Mouse (Mus musculus): ENCODE measurements around the gene Pgls. TPM values are rescaled to one million over a fixed set of nuclear protein-coding genes. Genes with fewer than 3 reads are reported as not detected.

Pgls gene
- total and polyA plus RNA-seq, 2 experiments from 2014 or later = 212 to 425 TPM

DNA sequence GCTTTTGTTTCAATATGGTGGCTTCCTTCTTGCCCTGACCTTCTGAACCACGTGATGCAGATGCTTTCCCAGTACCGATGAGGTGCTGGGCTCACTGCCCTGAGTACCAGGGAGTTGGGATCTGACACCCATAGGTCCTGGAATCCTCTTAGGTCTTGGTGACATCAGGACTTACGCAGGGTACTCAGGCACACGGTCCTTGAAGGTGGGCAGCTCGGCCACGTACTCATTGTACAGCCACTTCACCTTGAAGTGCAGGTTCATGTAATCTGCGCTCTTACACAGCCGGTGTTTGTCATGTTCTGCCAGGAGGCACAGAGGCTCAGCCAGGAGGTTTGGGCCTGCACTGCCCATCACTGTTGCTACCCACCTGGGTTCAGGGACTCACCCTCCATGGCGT lies 53.5 kb downstream of the Pgls start:
- DNase-seq (ENCODE audit: low spot score) (no peak), ATAC-seq (ENCODE audit: insufficient read depth, low read depth) (no peak)
- Histone ChIP-seq H3K4me2 (ENCODE audit: low read depth, low read length) (no peak overlapping the region), H3K4me1 (ENCODE audit: control insufficient read depth, insufficient read depth) (no peaks in the 10 kb centered on the region), H3K36me3 (replicated peaks; ENCODE audit: control insufficient read depth, insufficient read depth, low read length) (no peaks in the 10 kb centered on the region), H3K9me3 (replicated peaks; ENCODE audit: control insufficient read depth, low read length) (no peaks in the 10 kb centered on the region), H3K27me3 (ENCODE audit: control insufficient read depth, insufficient read depth, low read length) (no peaks in the 10 kb centered on the region), H3K27ac (ENCODE audit: low read depth) (no peak overlapping the region), H3K4me3 (ENCODE audit: low read depth, low read length) (no peak overlapping the region), H3K9ac (replicated peaks; ENCODE audit: low read depth, low read length) (no peak overlapping the region)
- 68% methylated on average over 9 of the region's 9 CpGs for WGBS
- no peak for TF ChIP-seq CTCF (IDR thresholded peaks at IDR 0.05; ENCODE audit: low read depth)
- no peak for TF ChIP-seq EP300 (IDR thresholded peaks at IDR 0.05; ENCODE audit: low read depth)

Small RNA genes within 50 kb of the gene (microRNA-seq; reads per million reads assigned to microRNA genes)
- not detected for gene Mir6769b

Other genes with a start within 250 kb of the Pgls start
- 91.3 and 127 TPM in 2 replicates for gene Use1, start 225.3 kb upstream of the Pgls start, total RNA-seq (2014; rRNA removed; ENCODE audit: low replicate concordance)
- gene Use1, start 225.3 kb upstream of the Pgls start, polyA plus RNA-seq (2015; fragmentation: Nextera tagmentation; extraction: Ambion mirVana) = 94.8 and 107 TPM in 2 replicates
- gene Ocel1, start 220.9 kb upstream of the Pgls start, total RNA-seq (2014; rRNA removed; ENCODE audit: low replicate concordance) = 10.2 and 10.6 TPM in 2 replicates
- 5.7 and 5.9 TPM in 2 replicates for gene Ocel1, start 220.9 kb upstream of the Pgls start, polyA plus RNA-seq (2015; fragmentation: Nextera tagmentation; extraction: Ambion mirVana)
- 162 and 174 TPM in 2 replicates for gene Nr2f6, start 210.2 kb upstream of the Pgls start, total RNA-seq (2014; rRNA removed; ENCODE audit: low replicate concordance)
- 38.3 and 40.5 TPM in 2 replicates for gene Nr2f6, start 210.2 kb upstream of the Pgls start, polyA plus RNA-seq (2015; fragmentation: Nextera tagmentation; extraction: Ambion mirVana)
- gene Ushbp1, start 196.4 kb upstream of the Pgls start, total RNA-seq (2014; rRNA removed; ENCODE audit: low replicate concordance) = 23.9 and 47.3 TPM in 2 replicates
- 21.6 and 22.1 TPM in 2 replicates for gene Ushbp1, start 196.4 kb upstream of the Pgls start, polyA plus RNA-seq (2015; fragmentation: Nextera tagmentation; extraction: Ambion mirVana)
- 99.2 and 155 TPM in 2 replicates for gene Babam1, start 195.3 kb upstream of the Pgls start, total RNA-seq (2014; rRNA removed; ENCODE audit: low replicate concordance)
- gene Babam1, start 195.3 kb upstream of the Pgls start, polyA plus RNA-seq (2015; fragmentation: Nextera tagmentation; extraction: Ambion mirVana) = 60.2 and 62.5 TPM in 2 replicates
- 9.5 and 12.1 TPM in 2 replicates for gene Ankle1, start 186.2 kb upstream of the Pgls start, total RNA-seq (2014; rRNA removed; ENCODE audit: low replicate concordance)
- gene Ankle1, start 186.2 kb upstream of the Pgls start, polyA plus RNA-seq (2015; fragmentation: Nextera tagmentation; extraction: Ambion mirVana) = 4.4 and 5.4 TPM in 2 replicates
- gene Abhd8, start 128.5 kb upstream of the Pgls start, total RNA-seq (2014; rRNA removed; ENCODE audit: low replicate concordance) = 57.7 and 69.8 TPM in 2 replicates
- gene Abhd8, start 128.5 kb upstream of the Pgls start, polyA plus RNA-seq (2015; fragmentation: Nextera tagmentation; extraction: Ambion mirVana) = 32.8 and 36.6 TPM in 2 replicates
- gene Mrpl34, start 127.2 kb upstream of the Pgls start, total RNA-seq (2014; rRNA removed; ENCODE audit: low replicate concordance) = 169 and 188 TPM in 2 replicates
- 284 and 320 TPM in 2 replicates for gene Mrpl34, start 127.2 kb upstream of the Pgls start, polyA plus RNA-seq (2015; fragmentation: Nextera tagmentation; extraction: Ambion mirVana)
- 73.5 and 89.9 TPM in 2 replicates for gene Dda1, start 123.0 kb upstream of the Pgls start, total RNA-seq (2014; rRNA removed; ENCODE audit: low replicate concordance)
- gene Dda1, start 123.0 kb upstream of the Pgls start, polyA plus RNA-seq (2015; fragmentation: Nextera tagmentation; extraction: Ambion mirVana) = 62.7 and 66.4 TPM in 2 replicates
- gene Ano8, start 106.2 kb upstream of the Pgls start, total RNA-seq (2014; rRNA removed; ENCODE audit: low replicate concordance) = 10.8 and 15.0 TPM in 2 replicates
- gene Ano8, start 106.2 kb upstream of the Pgls start, polyA plus RNA-seq (2015; fragmentation: Nextera tagmentation; extraction: Ambion mirVana) = 0.74 and 0.93 TPM in 2 replicates
- 21.1 and 36.7 TPM in 2 replicates for gene Gtpbp3, start 104.1 kb upstream of the Pgls start, total RNA-seq (2014; rRNA removed; ENCODE audit: low replicate concordance)
- gene Gtpbp3, start 104.1 kb upstream of the Pgls start, polyA plus RNA-seq (2015; fragmentation: Nextera tagmentation; extraction: Ambion mirVana) = 10.3 and 11.3 TPM in 2 replicates
- gene Plvap, start 80.4 kb upstream of the Pgls start, total RNA-seq (2014; rRNA removed; ENCODE audit: low replicate concordance) = 51.6 and 95.2 TPM in 2 replicates
- gene Plvap, start 80.4 kb upstream of the Pgls start, polyA plus RNA-seq (2015; fragmentation: Nextera tagmentation; extraction: Ambion mirVana) = 63.4 and 64.8 TPM in 2 replicates
- 1.1 TPM in 1 of 2 replicates, not detected in the other for gene Ccdc194, start 66.5 kb upstream of the Pgls start, total RNA-seq (2014; rRNA removed; ENCODE audit: low replicate concordance)
- 0.12 and 0.14 TPM in 2 replicates for gene Ccdc194, start 66.5 kb upstream of the Pgls start, polyA plus RNA-seq (2015; fragmentation: Nextera tagmentation; extraction: Ambion mirVana)
- 101 and 109 TPM in 2 replicates for gene Bst2, start 54.7 kb upstream of the Pgls start, total RNA-seq (2014; rRNA removed; ENCODE audit: low replicate concordance)
- gene Bst2, start 54.7 kb upstream of the Pgls start, polyA plus RNA-seq (2015; fragmentation: Nextera tagmentation; extraction: Ambion mirVana) = 42.9 and 43.3 TPM in 2 replicates
- gene Mvb12a, start 49.3 kb upstream of the Pgls start, total RNA-seq (2014; rRNA removed; ENCODE audit: low replicate concordance) = 47.6 and 61.5 TPM in 2 replicates
- gene Mvb12a, start 49.3 kb upstream of the Pgls start, polyA plus RNA-seq (2015; fragmentation: Nextera tagmentation; extraction: Ambion mirVana) = 54.4 and 55.3 TPM in 2 replicates
- 0.08 TPM in 1 of 2 replicates, not detected in the other for gene Tmem221, start 33.3 kb upstream of the Pgls start, total RNA-seq (2014; rRNA removed; ENCODE audit: low replicate concordance)
- 0.23 and 0.37 TPM in 2 replicates for gene Tmem221, start 33.3 kb upstream of the Pgls start, polyA plus RNA-seq (2015; fragmentation: Nextera tagmentation; extraction: Ambion mirVana)
- 0.50 TPM in 1 of 2 replicates, not detected in the other for gene Nxnl1, start 25.6 kb upstream of the Pgls start, total RNA-seq (2014; rRNA removed; ENCODE audit: low replicate concordance)
- gene Nxnl1, start 25.6 kb upstream of the Pgls start, polyA plus RNA-seq (2015; fragmentation: Nextera tagmentation; extraction: Ambion mirVana) = 0.12 TPM in 2 replicates
- gene Slc27a1, start 23.3 kb upstream of the Pgls start, total RNA-seq (2014; rRNA removed; ENCODE audit: low replicate concordance) = 68.4 and 178 TPM in 2 replicates
- 62.1 and 68.5 TPM in 2 replicates for gene Slc27a1, start 23.3 kb upstream of the Pgls start, polyA plus RNA-seq (2015; fragmentation: Nextera tagmentation; extraction: Ambion mirVana)
- gene Fam129c, start 5.5 kb downstream of the Pgls start, total RNA-seq (2014; rRNA removed; ENCODE audit: low replicate concordance) = 0.04 and 12.6 TPM in 2 replicates
- 0.59 and 1.6 TPM in 2 replicates for gene Fam129c, start 5.5 kb downstream of the Pgls start, polyA plus RNA-seq (2015; fragmentation: Nextera tagmentation; extraction: Ambion mirVana)
- 84.1 and 108 TPM in 2 replicates for gene Colgalt1, start 18.8 kb downstream of the Pgls start, total RNA-seq (2014; rRNA removed; ENCODE audit: low replicate concordance)
- 32.7 and 35.4 TPM in 2 replicates for gene Colgalt1, start 18.8 kb downstream of the Pgls start, polyA plus RNA-seq (2015; fragmentation: Nextera tagmentation; extraction: Ambion mirVana)
- gene Unc13a, start 79.6 kb downstream of the Pgls start, total RNA-seq (2014; rRNA removed; ENCODE audit: low replicate concordance) = 0.57 and 1.2 TPM in 2 replicates
- gene Unc13a, start 79.6 kb downstream of the Pgls start, polyA plus RNA-seq (2015; fragmentation: Nextera tagmentation; extraction: Ambion mirVana) = 0.51 and 0.60 TPM in 2 replicates
- gene Jak3, start 84.1 kb downstream of the Pgls start, total RNA-seq (2014; rRNA removed; ENCODE audit: low replicate concordance) = 14.6 and 16.9 TPM in 2 replicates
- 5.7 and 5.8 TPM in 2 replicates for gene Jak3, start 84.1 kb downstream of the Pgls start, polyA plus RNA-seq (2015; fragmentation: Nextera tagmentation; extraction: Ambion mirVana)
- gene Insl3, start 97.0 kb downstream of the Pgls start, total RNA-seq (2014; rRNA removed; ENCODE audit: low replicate concordance) = not detected in 2 replicates
- gene Insl3, start 97.0 kb downstream of the Pgls start, polyA plus RNA-seq (2015; fragmentation: Nextera tagmentation; extraction: Ambion mirVana) = 1.5 and 2.4 TPM in 2 replicates
- 8.7 TPM in 2 replicates for gene B3gnt3, start 109.6 kb downstream of the Pgls start, total RNA-seq (2014; rRNA removed; ENCODE audit: low replicate concordance)
- gene B3gnt3, start 109.6 kb downstream of the Pgls start, polyA plus RNA-seq (2015; fragmentation: Nextera tagmentation; extraction: Ambion mirVana) = 6.4 TPM in 2 replicates
- 0.04 and 1.1 TPM in 2 replicates for gene Fcho1, start 133.5 kb downstream of the Pgls start, total RNA-seq (2014; rRNA removed; ENCODE audit: low replicate concordance)
- gene Fcho1, start 133.5 kb downstream of the Pgls start, polyA plus RNA-seq (2015; fragmentation: Nextera tagmentation; extraction: Ambion mirVana) = 0.92 and 1.4 TPM in 2 replicates

Measured in heart, postnatal 0 days (tissue).